Mouse (Mus musculus) testis, adult 2 months (tissue): ENCODE data around the gene R3hdm4.

Source experiments
- CTCF ChIP-seq: fragments of 200-500 bp; IDR thresholded peaks from 2 replicates; pipeline ENCODE4 v1.5.1; 2012; ENCODE audit warnings: low read depth, mild to moderate bottlenecking, inconsistent platforms, low read length, moderate library complexity; ENCODE audit not compliant: control insufficient read depth, insufficient read depth, insufficient replicate concordance
- POLR2A ChIP-seq: fragments of 200-500 bp; IDR thresholded peaks from 2 replicates; pipeline ENCODE4 v1.6.1; 2012; ENCODE audit warnings: low read depth, mild to moderate bottlenecking, inconsistent platforms, low read length, moderate library complexity; ENCODE audit not compliant: control insufficient read depth

DNA sequence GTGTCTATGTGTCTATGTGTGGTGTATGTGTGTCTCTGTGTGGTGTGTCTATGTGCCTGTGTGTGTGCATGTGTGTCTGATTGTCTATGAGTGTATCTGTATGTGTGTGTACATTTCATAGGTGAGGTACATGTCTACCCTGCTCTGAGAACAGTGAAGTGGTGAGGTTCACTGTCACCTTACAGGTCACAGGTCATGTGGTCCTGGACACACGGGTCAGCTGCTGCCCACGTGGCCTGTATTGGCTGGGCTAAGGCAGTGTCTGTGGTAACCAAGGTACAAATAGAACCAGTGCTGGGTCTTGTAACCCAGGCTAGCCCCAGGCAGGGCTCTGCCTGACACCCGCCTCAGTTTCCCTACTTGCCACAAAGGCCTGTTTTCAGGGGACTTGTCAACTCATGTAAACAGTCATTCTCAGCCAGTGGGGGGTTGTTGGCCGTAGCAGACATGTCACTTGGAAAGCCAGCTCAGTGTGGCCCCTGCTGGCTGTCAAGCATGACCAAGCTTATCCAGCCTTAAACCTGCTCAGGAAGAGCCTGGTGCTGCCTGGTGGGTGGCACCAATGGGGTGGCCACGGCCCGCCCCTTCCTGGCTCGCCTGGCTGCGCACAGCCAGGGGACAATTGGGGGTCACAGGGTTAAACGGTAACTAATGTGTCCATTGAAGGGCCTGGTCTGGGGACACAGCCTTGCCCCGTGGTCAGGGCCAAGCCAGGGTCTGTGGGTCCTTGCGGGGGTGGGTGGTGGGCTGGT lies 16.9 kb upstream of the R3hdm4 start:
- TF ChIP-seq CTCF (no peak), POLR2A (no peak)
